Mouse (Mus musculus) stomach, embryonic 14.5 days (tissue): ENCODE data around the gene Dhrs4. TPM values are rescaled to one million over a fixed set of nuclear protein-coding genes. Genes with fewer than 3 reads are reported as not detected.

Experiments used
- ATAC-seq: fragments of 200-750 bp; cut with Nextera tagmentation; 2 replicates; pipeline ENCODE4 v1.8.0; 2017; ENCODE audit warnings: low read depth, moderate TSS enrichment; ENCODE audit not compliant: insufficient number of reproducible peaks, insufficient read depth, low FRiP score
- H3K27ac ChIP-seq: fragments of 300-500 bp; sonication (generic); 2 replicates; pipeline ENCODE4 v1.5.1; 2014; ENCODE audit warnings: mild to moderate bottlenecking, low read length, moderate library complexity, mixed read lengths
- H3K27me3 ChIP-seq: fragments of 300-500 bp; sonication (generic); 2 replicates; pipeline ENCODE4 v1.6.1; 2014; ENCODE audit warnings: low read length, control low read depth, mixed read lengths; ENCODE audit not compliant: control insufficient read depth, insufficient read depth
- H3K36me3 ChIP-seq: fragments of 300-500 bp; sonication (generic); 2 replicates; pipeline ENCODE4 v1.6.1; 2014; ENCODE audit warnings: mild to moderate bottlenecking, control low read depth, low read length, moderate library complexity, mixed read lengths; ENCODE audit not compliant: control insufficient read depth, insufficient read depth
- H3K4me1 ChIP-seq: fragments of 300-500 bp; sonication (generic); 2 replicates; pipeline ENCODE4 v1.6.1; 2014; ENCODE audit warnings: low read length, control low read depth, mixed read lengths; ENCODE audit not compliant: control insufficient read depth, insufficient read depth
- H3K4me2 ChIP-seq: fragments of 300-500 bp; sonication (generic); replicated peaks from 2 replicates; pipeline ENCODE4 v1.6.1; 2014; ENCODE audit warnings: low read depth, low read length, control low read depth
- H3K4me3 ChIP-seq: fragments of 300-500 bp; sonication (generic); 2 replicates; pipeline ENCODE4 v1.5.1; 2014; ENCODE audit warnings: low read depth, low read length, control low read depth
- H3K9ac ChIP-seq: fragments of 300-500 bp; sonication (generic); replicated peaks from 2 replicates; pipeline ENCODE4 v1.6.1; 2014; ENCODE audit warnings: low read depth, mild to moderate bottlenecking, control low read depth, low read length, moderate library complexity, mixed read lengths
- H3K9me3 ChIP-seq: fragments of 300-500 bp; sonication (generic); 2 replicates; pipeline ENCODE4 v1.6.1; 2016; ENCODE audit warnings: low read depth, low read length, control low read depth; ENCODE audit not compliant: control insufficient read depth
- WGBS: fragments of 180-500 bp; shearing (Covaris S2); extraction: QIAGEN DNeasy Blood & Tissue Kit; methylation state at CpG from one replicate; pipeline ENCODE4 v1.1.7; 2014; 5-methylcytosine and 5-hydroxymethylcytosine counted together
- polyA plus RNA-seq: library from polyadenylated mRNA; unstranded; fragments of >200 nt; fragmentation: Nextera tagmentation; extraction: Ambion mirVana; gene quantifications from 2 replicates; pipeline ENCODE4 v1.2.1, GENCODE M21; 2014

Gene Dhrs4
- polyA plus RNA-seq, 1 experiment from 2014 or later: 62.4 TPM

GRCm38 (mm10) chr14:55491291-55491833 is 12.8 kb downstream of the Dhrs4 start:
- Histone ChIP-seq H3K9ac (peak overlapping the region; percentile 57), H3K4me2 (peak overlapping the region; percentile 98), H3K27me3 (no peaks in the 10 kb centered on the region), H3K4me1 (peaks cover 5% of the 10 kb centered on the region; the same call in 1 of the 2 replicates), H3K9me3 (no peaks in the 10 kb centered on the region), H3K36me3 (0 out of 2 replicates have a peak, but pooled peaks cover 4% of the 10 kb centered on the region), H3K4me3 (peak overlapping the region; percentile 62), H3K27ac (peak overlapping the region; percentile 59)
- ATAC-seq: peak; percentile 81
- WGBS: 2% methylated on average over 30 of the region's 30 CpGs

- WGBS: 41% methylated on average over 3 of the region's 3 CpGs
Observed at GRCm38 (mm10) chr14:55492103-55492502, 13.5 kb downstream of the Dhrs4 start.

GRCm38 (mm10) chr14:55495509-55496240 is 17.1 kb downstream of the Dhrs4 start:
- Histone ChIP-seq H3K36me3 (no peaks in the 10 kb centered on the region), H3K4me1 (peaks cover 5% of the 10 kb centered on the region; the same call in 1 of the 2 replicates), H3K4me3 (no peak overlapping the region), H3K27me3 (no peaks in the 10 kb centered on the region), H3K27ac (no peak overlapping the region), H3K9me3 (no peaks in the 10 kb centered on the region), H3K4me2 (no peak overlapping the region), H3K9ac (no peak overlapping the region)
- ATAC-seq: no peak
- WGBS: 72% methylated on average over 20 of the region's 20 CpGs

More at GRCm38 (mm10) chr14:55492103-55492502, 13.5 kb downstream of the Dhrs4 start:
- Histone ChIP-seq H3K27ac (no peak overlapping the region), H3K4me3 (no peak overlapping the region), H3K9me3 (no peaks in the 10 kb centered on the region), H3K9ac (no peak overlapping the region), H3K4me1 (peaks cover 5% of the 10 kb centered on the region; the same call in 1 of the 2 replicates), H3K27me3 (no peaks in the 10 kb centered on the region), H3K4me2 (peak overlapping the region; percentile 98; the same call in 1 of the 2 replicates), H3K36me3 (0 out of 2 replicates have a peak, but pooled peaks cover 4% of the 10 kb centered on the region)
- ATAC-seq: no peak

GRCm38 (mm10) chr14:55496761-55497448 is 18.3 kb downstream of the Dhrs4 start:
- Histone ChIP-seq H3K9ac (no peak overlapping the region), H3K4me1 (peaks cover under 1% of the 10 kb centered on the region; the same call in 1 of the 2 replicates), H3K36me3 (no peaks in the 10 kb centered on the region), H3K9me3 (no peaks in the 10 kb centered on the region), H3K27ac (no peak overlapping the region), H3K4me2 (no peak overlapping the region), H3K27me3 (no peaks in the 10 kb centered on the region), H3K4me3 (no peak overlapping the region)
- 63% methylated on average over 16 of the region's 16 CpGs for WGBS
- peak; percentile 12; the same call in 1 of the 2 replicates for ATAC-seq

GRCm38 (mm10) chr14:55497449-55497821 is 18.9 kb downstream of the Dhrs4 start:
- H3K4me2 ChIP-seq: no peak overlapping the region
- no peaks in the 10 kb centered on the region for H3K9me3 ChIP-seq
- WGBS: 16% methylated on average over 6 of the region's 6 CpGs
- no peaks in the 10 kb centered on the region for H3K36me3 ChIP-seq
- H3K27me3 ChIP-seq: no peaks in the 10 kb centered on the region
- H3K9ac ChIP-seq: no peak overlapping the region
- peak; percentile 70 for ATAC-seq
- no peaks in the 10 kb centered on the region for H3K4me1 ChIP-seq
- no peak overlapping the region for H3K4me3 ChIP-seq
- no peak overlapping the region for H3K27ac ChIP-seq

- no peak overlapping the region for H3K27ac ChIP-seq
- no peaks in the 10 kb centered on the region for H3K36me3 ChIP-seq
- H3K4me2 ChIP-seq: no peak overlapping the region
- no peaks in the 10 kb centered on the region for H3K9me3 ChIP-seq
- no peaks in the 10 kb centered on the region for H3K4me1 ChIP-seq
- H3K27me3 ChIP-seq: no peaks in the 10 kb centered on the region
- WGBS: 82% methylated on average over 9 of the region's 9 CpGs
- ATAC-seq: no peak
- H3K4me3 ChIP-seq: no peak overlapping the region
- H3K9ac ChIP-seq: no peak overlapping the region
Observed at GRCm38 (mm10) chr14:55505612-55506011, 27.1 kb downstream of the Dhrs4 start.

- Histone ChIP-seq H3K4me3 (no peak overlapping the region), H3K9ac (no peak overlapping the region), H3K4me1 (no peaks in the 10 kb centered on the region), H3K27ac (no peak overlapping the region), H3K9me3 (no peaks in the 10 kb centered on the region), H3K4me2 (no peak overlapping the region), H3K27me3 (0 out of 2 replicates have a peak, but pooled peaks cover 5% of the 10 kb centered on the region), H3K36me3 (no peaks in the 10 kb centered on the region)
- WGBS: 57% methylated on average over 7 of the region's 7 CpGs
- ATAC-seq: no peak
Observed at GRCm38 (mm10) chr14:55507801-55508200, 29.2 kb downstream of the Dhrs4 start.

DNA sequence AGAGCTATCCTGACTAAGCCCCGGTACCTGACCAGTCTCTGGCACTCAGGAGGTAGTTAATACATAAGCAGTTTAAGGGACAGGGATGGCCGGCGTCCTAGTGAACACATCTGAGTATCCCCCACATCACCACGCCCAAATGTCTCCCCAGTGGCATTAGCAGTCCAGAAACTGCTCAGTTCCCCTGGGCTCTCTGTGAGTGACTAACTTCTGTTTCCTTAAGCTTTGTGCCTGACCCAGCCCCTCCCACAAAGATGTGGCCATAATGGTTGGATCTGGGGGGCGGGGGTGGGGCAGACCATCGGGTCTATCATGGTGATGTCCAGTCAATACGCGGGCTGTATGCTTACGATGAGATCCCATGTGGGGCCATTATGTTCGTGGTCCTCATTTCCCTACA is 31.0 kb downstream of the Dhrs4 start:
- no peak overlapping the region for H3K27ac ChIP-seq
- H3K4me1 ChIP-seq: no peaks in the 10 kb centered on the region
- 0 out of 2 replicates have a peak, but pooled peaks cover 5% of the 10 kb centered on the region for H3K27me3 ChIP-seq
- no peak overlapping the region for H3K9ac ChIP-seq
- H3K4me3 ChIP-seq: no peak overlapping the region
- H3K36me3 ChIP-seq: no peaks in the 10 kb centered on the region
- no peak for ATAC-seq
- WGBS: 82% methylated on average over 10 of the region's 10 CpGs
- no peak overlapping the region for H3K4me2 ChIP-seq
- H3K9me3 ChIP-seq: no peaks in the 10 kb centered on the region
